Mouse (Mus musculus): ENCODE measurements around the gene Rnd3. TPM values are rescaled to one million over a fixed set of nuclear protein-coding genes. Genes with fewer than 3 reads are reported as not detected.
A peak's percentile ranks its signal among the peaks of the same experiment; 100 is the strongest.

Gene Rnd3
- polyA plus RNA-seq, 1 experiment from 2014 or later, result 214 TPM

DNA sequence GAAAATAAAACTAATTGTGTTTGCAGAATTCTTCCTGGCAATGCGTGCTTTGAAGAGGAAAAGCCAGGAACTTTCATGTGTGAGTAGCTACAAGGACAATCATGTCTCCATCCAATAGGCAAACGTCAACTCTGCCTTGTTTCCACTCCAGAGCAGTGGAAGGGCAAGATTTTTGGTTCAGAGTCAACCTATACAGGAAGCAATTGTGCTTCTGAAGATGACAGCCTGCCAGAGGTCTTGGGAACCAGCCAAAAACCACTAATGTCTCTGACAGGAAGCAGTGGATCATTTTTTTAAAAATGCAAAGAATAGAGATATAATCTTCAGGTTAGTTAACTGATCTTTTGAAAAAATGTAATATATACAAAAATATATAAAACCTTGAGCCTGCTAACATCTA lies 38.6 kb downstream of the Rnd3 start:
- Histone ChIP-seq H3K4me2 (ENCODE audit: low read depth, low read length) (no peak overlapping the region), H3K27me3 (ENCODE audit: control insufficient read depth, insufficient read depth, low read length) (no peaks in the 10 kb centered on the region), H3K9me3 (replicated peaks; ENCODE audit: control insufficient read depth, low read length) (no peaks in the 10 kb centered on the region), H3K36me3 (replicated peaks; ENCODE audit: control insufficient read depth, insufficient read depth, low read depth, low read length) (no peaks in the 10 kb centered on the region), H3K4me3 (ENCODE audit: low read depth, low read length) (no peak overlapping the region), H3K4me1 (ENCODE audit: control insufficient read depth, insufficient read depth, low read length) (no peaks in the 10 kb centered on the region), H3K9ac (replicated peaks; ENCODE audit: low read length) (no peak overlapping the region), H3K27ac (replicated peaks; ENCODE audit: low read depth, low read length) (no peak overlapping the region)
- ATAC-seq (replicated peaks; ENCODE audit: insufficient number of reproducible peaks, low FRiP score, low TSS enrichment, low read depth) (no peak), DNase-seq (ENCODE audit: low spot score) (no peak)
- WGBS, result 65% methylated on average over 2 of the region's 2 CpGs

DNA sequence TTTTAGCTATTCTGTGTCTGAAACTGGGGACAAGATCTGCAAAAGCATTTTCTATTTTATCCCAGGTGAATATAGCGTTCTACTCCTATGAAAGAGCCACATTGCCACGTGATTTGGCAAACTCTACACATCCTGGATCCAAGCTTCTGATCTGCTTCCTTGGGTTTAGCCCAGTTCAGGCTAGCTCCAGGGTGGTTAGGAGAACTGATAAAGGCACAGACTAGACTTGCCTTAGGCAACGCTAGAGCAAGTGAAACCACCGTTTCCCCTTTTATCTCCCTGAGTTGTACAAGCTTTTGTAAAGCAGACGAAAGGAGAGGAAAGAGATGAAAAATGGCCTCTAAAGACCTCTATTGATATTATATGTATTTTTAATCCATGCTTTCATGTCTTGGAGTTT lies 40.3 kb downstream of the Rnd3 start:
- no peaks in the 10 kb centered on the region for H3K27me3 ChIP-seq (ENCODE audit: control insufficient read depth, insufficient read depth, low read length)

GRCm38 (mm10) chr2:51101187-51101586 lies 47.7 kb downstream of the Rnd3 start:
- H3K9ac ChIP-seq (replicated peaks; ENCODE audit: low read length), result no peak overlapping the region

More for the DNA sequence above, 40.3 kb downstream of the Rnd3 start:
- no peak for ATAC-seq (replicated peaks; ENCODE audit: insufficient number of reproducible peaks, low FRiP score, low TSS enrichment, low read depth)
- 66% methylated on average over 5 of the region's 5 CpGs for whole genome bisulfite sequencing
- Histone ChIP-seq H3K4me3 (ENCODE audit: low read depth, low read length) (no peak overlapping the region), H3K36me3 (replicated peaks; ENCODE audit: control insufficient read depth, insufficient read depth, low read depth, low read length) (no peaks in the 10 kb centered on the region), H3K27ac (replicated peaks; ENCODE audit: low read depth, low read length) (no peak overlapping the region), H3K4me1 (ENCODE audit: control insufficient read depth, insufficient read depth, low read length) (no peaks in the 10 kb centered on the region), H3K4me2 (ENCODE audit: low read depth, low read length) (no peak overlapping the region), H3K9ac (replicated peaks; ENCODE audit: low read length) (no peak overlapping the region), H3K9me3 (replicated peaks; ENCODE audit: control insufficient read depth, low read length) (no peaks in the 10 kb centered on the region)
- no peak for DNase-seq (ENCODE audit: low spot score)

GRCm38 (mm10) chr2:51099987-51100386 lies 48.9 kb downstream of the Rnd3 start:
- H3K9me3 ChIP-seq (replicated peaks; ENCODE audit: control insufficient read depth, low read length), result no peaks in the 10 kb centered on the region
- H3K9ac ChIP-seq (replicated peaks; ENCODE audit: low read length), result no peak overlapping the region
- H3K4me2 ChIP-seq (ENCODE audit: low read depth, low read length), result no peak overlapping the region
- no peak for ATAC-seq (replicated peaks; ENCODE audit: insufficient number of reproducible peaks, low FRiP score, low TSS enrichment, low read depth)
- 68% methylated on average over 9 of the region's 9 CpGs for WGBS
- no peak for DNase-seq (ENCODE audit: low spot score)
- no peaks in the 10 kb centered on the region for H3K4me1 ChIP-seq (ENCODE audit: control insufficient read depth, insufficient read depth, low read length)
- no peak overlapping the region for H3K27ac ChIP-seq (replicated peaks; ENCODE audit: low read depth, low read length)
- no peaks in the 10 kb centered on the region for H3K27me3 ChIP-seq (ENCODE audit: control insufficient read depth, insufficient read depth, low read length)
- H3K36me3 ChIP-seq (replicated peaks; ENCODE audit: control insufficient read depth, insufficient read depth, low read depth, low read length), result no peaks in the 10 kb centered on the region
- H3K4me3 ChIP-seq (ENCODE audit: low read depth, low read length), result no peak overlapping the region

More at GRCm38 (mm10) chr2:51101187-51101586, 47.7 kb downstream of the Rnd3 start:
- DNase-seq (ENCODE audit: low spot score), result peak; percentile 26
- WGBS, result 39% methylated on average over 4 of the region's 4 CpGs
- Histone ChIP-seq H3K27me3 (ENCODE audit: control insufficient read depth, insufficient read depth, low read length) (no peaks in the 10 kb centered on the region), H3K4me2 (ENCODE audit: low read depth, low read length) (no peak overlapping the region), H3K9me3 (replicated peaks; ENCODE audit: control insufficient read depth, low read length) (no peaks in the 10 kb centered on the region), H3K4me1 (ENCODE audit: control insufficient read depth, insufficient read depth, low read length) (no peaks in the 10 kb centered on the region), H3K27ac (replicated peaks; ENCODE audit: low read depth, low read length) (no peak overlapping the region), H3K36me3 (replicated peaks; ENCODE audit: control insufficient read depth, insufficient read depth, low read depth, low read length) (no peaks in the 10 kb centered on the region), H3K4me3 (ENCODE audit: low read depth, low read length) (no peak overlapping the region)
- ATAC-seq (replicated peaks; ENCODE audit: insufficient number of reproducible peaks, low FRiP score, low TSS enrichment, low read depth), result no peak

- Histone ChIP-seq H3K9ac (replicated peaks; ENCODE audit: low read length) (no peak overlapping the region), H3K9me3 (replicated peaks; ENCODE audit: control insufficient read depth, low read length) (no peaks in the 10 kb centered on the region), H3K27me3 (ENCODE audit: control insufficient read depth, insufficient read depth, low read length) (no peaks in the 10 kb centered on the region), H3K27ac (replicated peaks; ENCODE audit: low read depth, low read length) (no peak overlapping the region), H3K36me3 (replicated peaks; ENCODE audit: control insufficient read depth, insufficient read depth, low read depth, low read length) (no peaks in the 10 kb centered on the region), H3K4me1 (ENCODE audit: control insufficient read depth, insufficient read depth, low read length) (no peaks in the 10 kb centered on the region), H3K4me3 (ENCODE audit: low read depth, low read length) (no peak overlapping the region), H3K4me2 (ENCODE audit: low read depth, low read length) (no peak overlapping the region)
- DNase-seq (ENCODE audit: low spot score), result no peak
- ATAC-seq (replicated peaks; ENCODE audit: insufficient number of reproducible peaks, low FRiP score, low TSS enrichment, low read depth), result no peak
- WGBS, result 87% methylated on average over 1 of the region's 1 CpGs
Observed at GRCm38 (mm10) chr2:51099240-51099639, 49.7 kb downstream of the Rnd3 start.

- no peak overlapping the region for H3K9ac ChIP-seq (replicated peaks; ENCODE audit: low read length)
- no peaks in the 10 kb centered on the region for H3K27me3 ChIP-seq (ENCODE audit: control insufficient read depth, insufficient read depth, low read length)
- ATAC-seq (replicated peaks; ENCODE audit: insufficient number of reproducible peaks, low FRiP score, low TSS enrichment, low read depth) (no peak), DNase-seq (ENCODE audit: low spot score) (no peak)
- WGBS, result 87% methylated on average over 7 of the region's 7 CpGs
- no peak overlapping the region for H3K4me2 ChIP-seq (ENCODE audit: low read depth, low read length)
- no peak overlapping the region for H3K27ac ChIP-seq (replicated peaks; ENCODE audit: low read depth, low read length)
- no peaks in the 10 kb centered on the region for H3K36me3 ChIP-seq (replicated peaks; ENCODE audit: control insufficient read depth, insufficient read depth, low read depth, low read length)
- no peaks in the 10 kb centered on the region for H3K4me1 ChIP-seq (ENCODE audit: control insufficient read depth, insufficient read depth, low read length)
- no peak overlapping the region for H3K4me3 ChIP-seq (ENCODE audit: low read depth, low read length)
- H3K9me3 ChIP-seq (replicated peaks; ENCODE audit: control insufficient read depth, low read length), result no peaks in the 10 kb centered on the region
Observed at GRCm38 (mm10) chr2:51090688-51091087, 58.2 kb downstream of the Rnd3 start.

DNA sequence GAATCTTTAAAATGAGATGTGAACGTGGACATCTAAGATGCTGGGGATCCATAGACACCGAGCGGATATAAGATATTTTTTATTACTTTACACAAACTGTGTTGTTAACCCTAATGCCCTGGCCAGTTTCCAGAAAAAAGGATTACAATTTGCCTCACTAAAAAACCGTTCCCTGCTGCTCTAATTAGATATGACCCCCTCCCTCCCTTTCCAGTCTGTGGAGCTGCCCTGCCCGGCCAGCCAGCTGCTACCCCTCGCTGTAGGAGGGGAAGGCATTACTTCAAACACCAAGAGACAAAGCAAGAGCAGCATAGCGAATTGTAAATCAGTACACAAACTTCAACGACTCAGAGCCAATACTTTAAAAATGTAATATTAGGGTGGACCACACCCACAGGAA lies 58.9 kb downstream of the Rnd3 start:
- DNase-seq (ENCODE audit: low spot score) (no peak), ATAC-seq (replicated peaks; ENCODE audit: insufficient number of reproducible peaks, low FRiP score, low TSS enrichment, low read depth) (no peak)
- no peak overlapping the region for H3K4me3 ChIP-seq (ENCODE audit: low read depth, low read length)
- no peak overlapping the region for H3K4me2 ChIP-seq (ENCODE audit: low read depth, low read length)
- H3K36me3 ChIP-seq (replicated peaks; ENCODE audit: control insufficient read depth, insufficient read depth, low read depth, low read length), result no peaks in the 10 kb centered on the region
- no peak overlapping the region for H3K27ac ChIP-seq (replicated peaks; ENCODE audit: low read depth, low read length)
- no peaks in the 10 kb centered on the region for H3K27me3 ChIP-seq (ENCODE audit: control insufficient read depth, insufficient read depth, low read length)
- H3K9ac ChIP-seq (replicated peaks; ENCODE audit: low read length), result no peak overlapping the region
- H3K4me1 ChIP-seq (ENCODE audit: control insufficient read depth, insufficient read depth, low read length), result no peaks in the 10 kb centered on the region
- 33% methylated on average over 8 of the region's 8 CpGs for WGBS
- H3K9me3 ChIP-seq (replicated peaks; ENCODE audit: control insufficient read depth, low read length), result no peaks in the 10 kb centered on the region

GRCm38 (mm10) chr2:51088843-51089573 lies 59.9 kb downstream of the Rnd3 start:
- Histone ChIP-seq H3K4me2 (ENCODE audit: low read depth, low read length) (no peak overlapping the region), H3K9ac (replicated peaks; ENCODE audit: low read length) (no peak overlapping the region), H3K9me3 (replicated peaks; ENCODE audit: control insufficient read depth, low read length) (no peaks in the 10 kb centered on the region), H3K4me3 (ENCODE audit: low read depth, low read length) (no peak overlapping the region), H3K27me3 (ENCODE audit: control insufficient read depth, insufficient read depth, low read length) (no peaks in the 10 kb centered on the region), H3K36me3 (replicated peaks; ENCODE audit: control insufficient read depth, insufficient read depth, low read depth, low read length) (no peaks in the 10 kb centered on the region), H3K27ac (replicated peaks; ENCODE audit: low read depth, low read length) (no peak overlapping the region), H3K4me1 (ENCODE audit: control insufficient read depth, insufficient read depth, low read length) (no peaks in the 10 kb centered on the region)
- ATAC-seq (replicated peaks; ENCODE audit: insufficient number of reproducible peaks, low FRiP score, low TSS enrichment, low read depth) (no peak), DNase-seq (ENCODE audit: low spot score) (no peak)
- WGBS, result 80% methylated on average over 11 of the region's 11 CpGs

Measured in embryonic facial prominence, embryonic 11.5 days (tissue).